Mouse (Mus musculus): Measurements from ENCODE around the gene Necab2.

Gene Necab2

DNA sequence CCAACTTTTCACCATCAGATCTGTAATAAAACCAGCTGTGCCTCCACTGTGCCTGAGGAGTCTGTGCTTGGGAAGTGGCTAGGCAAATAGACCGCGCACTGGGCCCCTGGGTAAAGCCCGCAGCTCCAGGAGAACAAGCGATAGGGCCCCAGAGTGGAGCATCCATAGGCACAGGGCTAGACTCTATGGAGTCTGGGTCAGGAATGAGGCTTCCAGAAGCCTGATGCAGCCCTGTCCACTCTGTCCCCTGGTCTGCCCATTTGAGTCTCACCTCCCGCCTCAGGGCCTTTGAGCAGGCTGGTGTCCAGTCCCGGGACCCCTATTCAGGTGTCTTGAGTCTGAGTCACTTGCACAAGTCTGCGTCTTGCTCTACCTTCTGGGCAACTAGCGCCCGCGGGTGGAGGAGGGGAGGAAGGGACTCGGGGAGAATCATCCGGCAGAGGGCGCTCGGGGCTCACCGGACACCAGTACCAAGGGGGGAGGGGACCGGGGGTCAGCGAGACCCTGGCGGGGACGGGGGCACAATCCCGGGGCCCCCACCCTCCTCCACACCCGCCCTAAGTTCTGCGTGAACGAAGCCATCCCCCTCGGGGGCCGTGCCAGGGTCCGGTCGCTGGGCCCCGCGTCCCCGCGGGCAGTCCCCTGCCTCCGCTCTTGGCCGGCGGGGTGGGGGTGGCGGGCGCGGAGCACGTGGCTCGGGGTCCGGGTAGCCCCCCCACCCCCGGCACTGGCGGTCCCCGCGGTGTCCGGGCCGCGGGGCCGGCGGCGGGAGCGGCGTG lies at the start of gene Necab2:
Necab2 (plus strand) TSS at position 509 of the 779 bp plus-strand sequence.
- peak; percentile 81 for DNase-seq (ENCODE audit: inconsistent ontology term)

DNA sequence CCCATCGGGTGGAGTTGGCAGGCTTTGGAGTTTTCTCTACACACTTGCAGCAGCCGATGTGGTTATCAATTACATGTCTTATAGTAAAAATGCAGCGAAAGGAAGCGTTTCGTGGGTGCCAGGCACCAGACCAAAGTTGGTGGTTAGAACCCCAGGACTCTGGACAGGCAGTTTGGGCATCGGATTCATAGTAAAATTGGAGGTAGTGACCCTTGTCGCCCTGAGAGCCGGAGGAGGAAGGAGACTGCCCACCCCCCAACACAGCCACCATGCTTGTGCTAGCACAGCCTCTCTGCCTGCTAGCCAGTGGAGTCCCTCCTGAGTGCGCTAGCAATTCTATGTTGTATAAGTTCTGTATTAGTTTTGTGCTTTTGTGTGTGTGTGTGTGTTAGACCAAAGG lies 48.0 kb upstream of the Necab2 start:
- no peak for DNase-seq (ENCODE audit: inconsistent ontology term)

DNA sequence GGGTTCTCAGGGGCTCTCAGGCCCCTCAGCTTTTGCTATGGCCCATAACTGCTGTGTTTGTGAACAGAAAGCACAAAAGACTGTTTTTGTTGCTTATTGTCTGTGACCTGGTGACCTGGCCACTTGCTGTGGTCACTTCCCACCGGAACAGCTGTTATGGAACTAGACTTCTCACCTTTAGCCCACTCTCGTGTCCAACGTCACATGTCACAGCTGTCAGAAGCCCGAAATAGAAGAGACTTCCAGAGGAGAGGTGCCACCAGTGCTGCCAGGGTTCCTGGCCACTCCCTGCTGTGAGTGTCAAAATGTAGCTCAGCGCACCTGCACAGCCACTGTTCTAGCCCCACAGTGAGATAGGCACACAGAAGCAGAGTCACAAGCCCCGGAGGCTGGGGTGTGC lies 47.3 kb upstream of the Necab2 start:
- DNase-seq (ENCODE audit: inconsistent ontology term): no peak

DNA sequence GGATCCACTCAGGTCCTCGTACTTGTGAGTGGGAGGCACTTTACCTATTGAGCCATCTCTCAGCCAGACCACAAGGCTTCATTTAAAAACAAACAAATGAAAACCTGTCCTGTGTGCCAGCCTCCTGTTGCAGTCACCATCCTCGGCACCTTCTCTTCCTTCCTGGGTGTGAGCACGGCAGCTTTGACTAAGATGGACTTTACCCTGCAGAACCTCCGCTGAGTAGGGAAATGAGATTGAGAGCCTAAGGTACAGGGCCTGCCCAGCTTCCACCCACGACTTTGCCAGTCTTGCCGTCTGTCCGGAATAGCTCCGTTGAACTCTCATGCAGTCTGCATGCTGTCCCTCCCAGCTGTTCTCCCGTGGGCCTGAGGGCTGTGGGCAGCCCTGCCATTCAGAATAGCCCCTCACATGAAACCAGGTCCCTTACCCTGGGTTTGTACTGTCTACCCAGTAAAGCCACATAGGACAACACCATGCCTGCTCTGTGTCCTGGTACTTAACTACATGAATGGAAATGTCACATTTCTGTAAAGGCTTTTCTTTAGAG lies 46.3 kb upstream of the Necab2 start:
- DNase-seq (ENCODE audit: inconsistent ontology term): no peak

DNA sequence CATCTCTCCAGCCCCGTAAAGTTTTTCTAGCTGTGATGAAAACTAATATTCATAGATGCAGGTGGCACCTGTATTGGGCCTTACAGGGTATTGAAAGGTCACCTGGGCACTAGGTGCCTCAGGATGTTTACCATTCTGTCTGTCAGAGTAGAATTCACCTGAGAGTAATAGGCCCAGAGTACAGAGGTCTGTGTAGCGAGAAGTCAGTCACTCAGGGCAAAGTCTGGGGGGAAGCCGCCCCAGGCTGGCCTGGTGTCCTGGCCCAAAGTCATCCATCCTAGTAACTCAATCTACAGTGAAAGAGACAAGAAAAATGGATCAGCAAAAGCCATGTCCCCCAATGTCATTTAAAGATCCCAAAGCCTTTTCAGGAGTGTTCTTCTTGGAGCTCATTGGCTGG lies 45.6 kb upstream of the Necab2 start:
- DNase-seq (ENCODE audit: inconsistent ontology term): no peak

DNA sequence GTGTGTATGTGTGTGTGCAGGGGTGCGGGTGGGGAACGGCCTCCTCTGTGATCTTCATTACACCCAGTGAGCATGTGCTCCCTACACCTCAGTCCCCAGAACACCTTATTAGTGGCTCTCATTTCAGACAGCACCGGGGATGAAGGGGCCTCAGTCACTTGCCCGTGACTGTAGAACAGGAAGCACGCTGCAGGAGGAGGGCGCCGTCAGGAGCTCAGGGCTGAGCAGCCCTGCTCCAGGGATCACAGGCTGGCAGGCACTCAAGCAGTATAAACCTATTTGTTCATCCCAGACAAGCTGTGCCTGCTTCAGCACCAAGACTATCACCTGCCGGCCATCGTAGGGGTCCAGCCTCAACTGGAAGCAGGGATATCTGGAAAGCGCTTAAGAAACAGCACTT lies 42.6 kb upstream of the Necab2 start:
- DNase-seq (ENCODE audit: inconsistent ontology term): no peak

DNA sequence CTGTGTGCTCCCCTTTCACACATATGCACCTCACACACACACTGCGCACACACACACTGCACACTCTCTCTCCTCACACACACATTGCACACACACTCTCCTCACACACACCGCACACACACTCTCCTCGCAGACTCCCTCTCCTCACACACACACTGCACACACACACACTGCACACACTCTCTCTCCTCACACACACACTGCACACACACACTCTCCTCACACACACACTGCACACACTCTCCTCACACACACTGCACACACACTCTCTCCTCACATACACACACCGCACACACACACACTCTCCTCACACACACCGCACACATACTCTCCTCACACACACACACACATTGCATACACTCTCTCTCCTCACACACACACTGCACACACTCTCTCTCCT lies 41.9 kb upstream of the Necab2 start:
- no peak for DNase-seq (ENCODE audit: inconsistent ontology term)

DNA sequence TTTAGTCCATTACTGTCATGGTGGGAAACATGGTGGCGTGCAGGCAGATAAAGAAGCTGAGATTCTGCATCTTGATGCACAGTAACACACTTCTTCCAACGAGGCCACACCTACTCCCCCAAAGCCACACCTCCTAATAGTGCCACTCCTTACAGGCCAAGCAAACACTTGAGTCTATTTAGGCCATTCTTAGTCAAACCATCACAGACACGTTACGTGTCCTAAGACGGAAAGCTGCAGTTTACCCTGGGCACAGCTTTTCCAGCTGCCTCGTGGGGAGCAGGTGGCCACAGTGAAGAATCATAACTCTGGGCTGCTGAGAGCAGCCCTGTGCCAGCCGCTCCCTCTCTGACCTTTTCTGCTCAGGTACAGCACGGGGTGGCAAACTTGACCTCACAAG lies 38.2 kb upstream of the Necab2 start:
- DNase-seq (ENCODE audit: inconsistent ontology term): no peak

DNA sequence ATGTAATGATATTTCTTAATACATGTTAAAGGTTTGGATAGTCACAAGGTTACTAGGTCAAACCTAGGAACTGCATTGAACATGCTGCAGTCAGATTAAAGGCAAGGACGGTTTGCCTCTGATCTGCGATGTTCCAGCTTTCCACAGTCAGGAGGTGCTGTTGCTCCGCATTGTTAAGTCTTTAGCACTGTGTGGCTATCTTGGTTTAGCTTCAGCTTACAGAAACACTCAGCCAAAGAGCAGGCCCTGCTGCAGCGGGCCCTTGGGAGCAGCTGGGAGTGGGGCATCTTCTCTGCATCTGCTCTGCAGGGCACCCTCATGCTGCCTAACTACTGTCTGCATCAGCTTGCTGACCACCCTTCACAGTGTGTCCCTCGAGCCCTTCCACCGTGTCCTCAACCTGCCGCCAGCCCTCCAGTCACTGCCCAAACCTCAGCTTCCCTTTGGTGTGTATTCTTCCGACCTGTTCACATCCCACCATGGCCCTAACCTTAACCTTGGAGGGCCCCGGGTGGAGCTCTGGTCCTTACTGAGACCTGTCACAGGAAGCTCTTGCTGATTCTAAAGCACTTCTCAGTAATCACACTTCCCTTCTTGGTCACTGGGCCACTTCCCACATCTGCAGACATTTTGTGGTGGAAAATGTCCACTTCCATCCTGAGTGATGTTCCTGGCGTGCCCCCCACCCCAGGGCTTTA lies 34.3 kb upstream of the Necab2 start:
- DNase-seq (ENCODE audit: inconsistent ontology term): no peak

DNA sequence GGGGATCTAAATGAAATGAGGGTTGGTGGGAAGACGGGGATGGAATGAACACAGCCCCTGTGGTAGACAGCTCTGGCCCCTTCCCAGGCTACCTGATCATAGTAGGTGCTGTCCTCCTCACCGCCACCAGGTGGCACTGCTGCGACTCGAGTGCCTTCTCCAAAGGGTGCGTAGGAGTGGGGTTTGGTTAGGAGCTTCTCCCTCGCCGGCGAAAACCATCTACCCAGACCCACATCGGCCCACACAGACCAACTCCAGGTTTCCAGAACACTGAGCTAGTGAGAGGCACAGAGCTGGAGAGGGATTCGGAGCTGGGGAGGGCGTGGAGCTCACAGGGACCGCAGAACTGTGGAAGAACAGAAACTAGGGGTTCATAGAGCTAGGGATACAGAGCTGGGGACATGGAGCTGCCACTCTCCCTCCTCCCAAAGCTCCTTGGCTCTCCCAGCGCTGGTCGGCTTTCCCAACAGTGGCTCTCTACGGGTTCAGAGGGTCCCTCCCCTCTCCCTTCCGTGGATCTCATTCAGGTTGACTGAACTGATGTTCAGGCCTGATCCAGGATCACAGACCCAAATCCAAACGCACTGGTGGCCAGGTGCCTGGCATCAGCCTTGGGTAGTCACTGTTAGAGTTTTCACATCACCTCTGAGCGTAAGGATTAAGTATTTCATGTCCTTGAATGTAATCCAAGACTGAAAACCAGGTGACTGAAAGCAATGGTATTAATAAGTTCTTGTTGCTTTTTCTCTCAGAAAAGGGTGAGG lies 33.6 kb upstream of the Necab2 start:
- peak; percentile 85 for DNase-seq (ENCODE audit: inconsistent ontology term)

DNA sequence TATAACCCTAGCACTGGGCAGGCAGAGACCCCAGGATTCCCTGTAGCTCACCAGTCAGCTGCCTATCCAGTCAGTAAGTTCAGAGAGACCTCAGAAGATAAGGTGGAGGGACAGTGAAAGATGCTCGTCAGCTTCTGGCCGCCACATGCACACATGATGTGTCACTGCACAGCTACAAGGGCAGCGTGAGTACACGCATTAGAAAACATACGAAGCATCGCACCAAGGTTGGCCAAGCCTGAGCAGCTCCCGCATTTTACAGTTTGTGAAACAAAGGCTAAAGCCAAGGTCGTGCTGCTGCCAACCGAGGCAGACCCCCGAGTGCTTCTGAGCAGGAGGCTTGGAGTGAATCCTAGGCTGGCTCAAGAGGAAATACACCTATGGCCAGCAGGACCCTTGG lies 32.9 kb upstream of the Necab2 start:
- DNase-seq (ENCODE audit: inconsistent ontology term): no peak

DNA sequence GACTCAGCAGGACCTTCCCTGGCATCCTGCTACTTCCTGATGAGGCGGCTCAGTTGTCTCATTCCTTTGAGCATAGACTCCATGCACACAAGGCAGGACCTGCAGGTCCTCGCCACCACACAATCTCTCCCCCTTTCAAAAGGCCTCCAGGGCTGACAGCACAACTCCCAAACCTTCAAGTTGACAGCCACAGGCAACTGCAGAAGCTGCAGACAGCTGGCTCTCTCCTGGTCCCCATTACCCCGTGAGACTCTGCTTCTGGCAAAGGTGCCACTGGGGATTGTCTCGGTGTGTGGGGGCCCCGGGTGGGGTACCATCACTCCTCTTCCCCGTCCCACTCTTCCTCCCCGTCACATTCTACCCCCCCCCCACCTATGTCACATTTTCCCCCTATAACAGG lies 26.2 kb upstream of the Necab2 start:
- DNase-seq (ENCODE audit: inconsistent ontology term): no peak

DNA sequence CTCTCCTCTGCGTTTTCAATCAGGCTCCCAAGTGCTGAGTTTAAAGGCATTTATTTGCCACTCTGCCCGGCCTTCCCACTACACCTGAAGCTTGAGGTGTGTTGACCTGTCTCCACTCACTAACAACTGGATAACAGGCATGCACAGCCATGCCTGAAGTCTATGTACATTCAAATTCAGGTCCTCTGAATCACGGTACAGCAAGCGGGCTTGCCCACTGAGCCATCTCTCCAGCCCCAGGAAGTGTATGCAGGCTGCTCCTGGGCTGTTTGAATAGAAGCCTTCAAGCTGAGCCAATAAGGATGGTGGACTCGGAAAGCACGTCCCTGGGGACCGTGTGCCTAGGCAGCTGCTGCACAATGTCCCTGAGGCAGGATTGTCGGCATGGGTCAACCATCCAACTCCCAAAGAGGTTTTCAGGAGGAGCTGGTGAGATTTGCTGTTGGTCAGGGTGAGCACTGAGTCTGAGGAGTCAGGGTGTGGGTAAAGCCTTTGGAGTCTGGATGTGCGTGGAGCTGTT lies 24.9 kb upstream of the Necab2 start:
- DNase-seq (ENCODE audit: inconsistent ontology term): no peak

DNA sequence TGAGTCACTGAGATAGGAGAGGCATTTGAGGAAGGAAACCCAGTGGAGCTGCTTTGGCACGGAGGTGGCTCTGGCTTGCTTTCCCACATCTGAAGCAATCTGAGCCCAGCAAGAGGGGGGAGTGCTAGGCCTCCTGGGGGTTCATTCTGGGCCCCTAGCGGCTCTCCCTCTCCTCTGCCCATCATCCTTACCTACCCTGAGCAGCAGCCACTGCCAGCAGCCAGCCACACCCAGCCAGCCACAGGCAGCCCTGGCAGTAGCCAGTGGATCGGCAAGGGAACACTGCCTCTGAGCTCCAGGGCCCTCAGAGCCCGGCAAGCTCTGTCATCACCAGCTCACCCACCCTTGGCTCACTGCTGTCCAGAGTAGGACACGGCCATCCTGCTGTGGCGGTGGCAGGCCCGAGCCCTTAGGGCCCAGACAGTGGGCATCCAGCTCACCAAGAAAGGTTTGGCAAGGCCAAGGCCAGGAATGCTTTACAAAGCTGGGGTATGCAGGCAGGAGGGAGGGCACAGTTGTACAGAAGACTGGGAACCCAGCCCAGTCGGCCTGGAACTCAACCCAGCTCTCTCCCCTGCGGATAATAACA lies 24.3 kb upstream of the Necab2 start:
- DNase-seq (ENCODE audit: inconsistent ontology term): peak; percentile 92

DNA sequence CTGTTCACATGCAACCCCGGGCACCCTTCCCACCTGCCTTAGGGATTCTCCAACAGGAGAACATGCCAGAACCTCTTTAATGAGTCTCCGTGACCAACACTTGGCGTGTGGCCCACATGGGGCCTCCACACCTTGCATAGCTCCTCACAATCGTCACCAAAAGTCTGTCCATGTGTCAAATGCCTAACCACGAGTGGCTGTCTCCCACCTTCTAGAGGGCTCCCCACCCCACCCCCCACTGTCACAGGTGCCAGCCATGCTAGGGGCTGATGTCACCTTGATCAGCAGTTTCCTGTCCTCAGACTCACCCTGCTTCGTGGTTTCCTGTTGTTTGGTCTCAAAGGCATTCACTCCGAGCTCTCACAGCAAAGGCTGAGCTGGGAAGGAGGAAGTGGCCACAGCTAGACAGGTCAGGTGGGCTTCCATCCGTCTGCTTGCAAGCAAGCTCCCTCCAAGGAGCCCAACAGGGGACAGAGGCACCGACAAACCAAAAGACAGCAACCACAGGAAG lies 22.8 kb upstream of the Necab2 start:
- DNase-seq (ENCODE audit: inconsistent ontology term): peak; percentile 64

DNA sequence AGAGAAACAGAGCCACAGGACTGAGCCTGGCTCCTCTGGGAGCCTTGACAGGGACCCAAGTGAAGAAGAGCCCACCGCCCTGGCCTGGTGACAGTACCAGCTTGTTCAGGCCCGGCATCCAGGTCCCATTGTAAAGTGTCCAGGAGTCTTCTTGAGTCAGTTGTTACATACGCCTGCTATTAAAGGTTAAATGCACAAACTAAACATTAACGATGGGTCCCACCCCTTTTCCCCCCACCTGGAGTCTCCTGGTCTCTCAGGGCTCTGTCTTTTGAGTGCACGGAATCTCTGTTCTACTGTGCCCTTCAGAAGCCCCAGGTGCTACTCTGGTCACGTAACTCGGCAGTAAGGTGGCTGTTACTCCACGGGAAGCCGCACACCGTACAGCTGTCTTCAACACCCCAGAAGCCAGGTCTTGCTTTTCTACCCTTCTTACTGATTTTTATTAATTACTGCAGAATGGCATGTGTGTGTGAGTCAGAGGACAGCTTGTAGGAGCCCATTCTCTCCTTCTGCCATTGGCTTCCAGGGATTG lies 22.3 kb upstream of the Necab2 start:
- no peak for DNase-seq (ENCODE audit: inconsistent ontology term)

DNA sequence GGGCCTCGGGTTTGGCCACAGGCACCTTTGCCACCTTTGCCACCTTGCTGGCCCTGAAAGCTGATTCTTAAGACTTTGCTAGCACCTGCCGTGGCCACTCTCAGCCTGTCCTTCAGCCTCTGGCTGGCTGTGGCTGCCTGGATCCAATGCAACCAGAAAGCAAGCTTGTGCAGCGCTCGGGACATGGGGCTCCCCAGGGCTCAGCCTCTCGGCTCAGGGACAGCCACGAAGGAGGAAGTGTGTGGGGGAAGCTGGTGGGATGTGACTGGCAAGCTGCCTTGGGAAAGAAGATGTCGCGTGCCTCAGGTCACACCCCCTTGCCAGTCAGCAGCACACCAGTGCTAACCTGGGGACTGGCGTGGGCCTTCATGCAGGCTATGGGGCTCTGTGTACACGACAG lies 21.8 kb upstream of the Necab2 start:
- no peak for DNase-seq (ENCODE audit: inconsistent ontology term)

DNA sequence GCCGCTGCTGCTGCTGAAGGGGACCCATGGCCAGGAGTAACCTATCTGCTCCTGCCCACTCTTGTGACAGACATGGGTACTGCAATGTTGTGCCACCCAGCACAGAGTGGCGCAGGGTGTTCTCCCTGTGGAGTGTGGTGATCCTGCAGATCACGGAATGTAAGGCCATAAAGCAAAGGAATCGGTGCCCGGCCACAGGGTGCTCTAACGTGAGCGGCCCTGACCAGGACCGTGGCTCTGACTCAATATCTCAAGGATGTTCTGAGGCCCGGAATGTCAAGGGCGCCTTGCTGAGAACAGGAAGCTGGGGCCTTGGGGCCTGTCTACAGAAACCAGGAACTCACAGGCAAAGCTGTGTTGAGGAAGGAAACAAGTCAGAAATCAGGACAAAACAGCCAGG lies 21.0 kb upstream of the Necab2 start:
- no peak for DNase-seq (ENCODE audit: inconsistent ontology term)

DNA sequence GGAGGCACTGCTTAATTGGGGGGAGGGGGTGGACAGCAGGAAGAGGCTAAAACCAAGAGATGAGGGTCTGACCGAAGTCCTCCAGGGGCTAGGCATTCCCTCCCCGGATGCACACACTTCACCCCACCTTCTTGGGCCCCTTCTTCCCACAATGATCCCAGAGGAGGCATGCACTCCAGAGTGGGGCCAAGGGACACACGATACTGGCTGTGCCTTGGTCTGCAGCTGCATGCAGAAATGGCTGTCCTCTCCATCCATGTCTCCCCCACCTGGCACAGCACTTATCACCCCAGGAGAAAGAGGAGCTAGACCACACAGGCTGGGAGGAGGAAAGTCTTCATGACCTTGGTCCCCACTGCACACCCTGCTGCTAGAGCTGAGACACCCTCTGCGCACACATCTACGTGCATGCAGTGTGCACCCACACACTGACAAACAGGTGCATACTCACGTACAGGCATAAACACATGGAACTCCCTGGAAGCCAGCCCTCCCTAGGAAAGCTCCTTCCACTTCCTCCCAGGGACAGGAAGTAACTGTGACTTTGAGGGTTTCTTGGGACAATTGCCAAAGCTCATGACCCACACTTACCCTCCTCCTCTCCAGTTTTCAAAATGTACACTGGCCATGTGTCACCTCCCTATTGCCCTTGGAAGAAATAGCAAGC lies 20.3 kb upstream of the Necab2 start:
- no peak for DNase-seq (ENCODE audit: inconsistent ontology term)

DNA sequence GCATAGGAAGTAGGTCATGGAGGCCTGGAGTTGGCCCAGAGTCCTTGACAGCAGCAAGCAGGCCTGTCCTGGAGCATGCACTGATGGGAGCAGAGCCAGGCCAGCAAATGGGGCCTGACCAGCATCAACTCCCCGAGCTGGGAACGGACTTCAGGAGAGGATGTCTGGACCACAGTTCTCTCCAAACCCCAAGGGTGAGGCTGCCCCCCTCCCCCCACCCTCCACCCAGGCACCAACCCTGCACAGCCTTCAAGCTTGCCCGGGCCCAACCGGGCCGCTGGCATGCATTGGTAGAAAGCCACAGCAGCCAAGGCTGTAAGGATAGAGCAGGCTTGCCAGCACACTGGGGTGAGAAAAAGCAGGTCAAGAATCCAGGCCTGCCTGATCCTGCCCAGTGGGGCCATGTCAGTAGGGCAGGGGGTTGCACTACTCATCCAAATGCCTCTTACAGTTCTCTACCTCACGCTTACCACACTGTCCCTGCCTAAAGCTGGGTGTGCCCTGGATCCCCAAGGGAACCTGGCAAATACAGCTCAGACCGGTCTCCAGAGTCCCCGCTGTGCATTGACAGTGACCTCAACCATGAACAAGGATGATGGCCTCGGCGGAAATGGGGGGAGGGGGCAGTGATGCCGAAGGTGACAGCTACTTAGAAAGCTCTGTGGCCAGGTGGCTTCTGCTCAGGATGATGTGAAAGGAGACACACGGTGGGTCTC lies 18.7 kb upstream of the Necab2 start:
- DNase-seq (ENCODE audit: inconsistent ontology term): peak; percentile 76
